Mouse (Mus musculus) neural tube, embryonic 13.5 days (tissue): ENCODE results near the gene Olfr149. TPM values are rescaled to one million over a fixed set of nuclear protein-coding genes. Genes with fewer than 3 reads are reported as not detected.

Experiments used
- ATAC-seq: fragments of 200-750 bp; cut with Nextera tagmentation; 2 replicates; pipeline ENCODE4 v1.8.0; 2017; ENCODE audit warnings: low read depth, mild to moderate bottlenecking, moderate TSS enrichment, moderate library complexity
- H3K27ac ChIP-seq: fragments of 300-500 bp; sonication (generic); replicated peaks from 2 replicates; pipeline ENCODE4 v1.5.1; 2015; ENCODE audit warnings: moderate library complexity, mild to moderate bottlenecking, inconsistent platforms
- H3K27me3 ChIP-seq: fragments of 300-500 bp; sonication (generic); 2 replicates; pipeline ENCODE4 v1.6.1; 2015; ENCODE audit warnings: mild to moderate bottlenecking, inconsistent platforms
- H3K36me3 ChIP-seq: fragments of 300-500 bp; sonication (generic); 2 replicates; pipeline ENCODE4 v1.6.1; 2015; ENCODE audit warnings: mild to moderate bottlenecking, inconsistent platforms
- H3K4me1 ChIP-seq: fragments of 300-500 bp; sonication (generic); replicated peaks from 2 replicates; pipeline ENCODE4 v1.6.1; 2015; ENCODE audit warnings: inconsistent platforms
- H3K4me2 ChIP-seq: fragments of 300-500 bp; sonication (generic); 2 replicates; pipeline ENCODE4 v1.6.1; 2015; ENCODE audit warnings: inconsistent platforms, mild to moderate bottlenecking, moderate library complexity
- H3K4me3 ChIP-seq: fragments of 300-500 bp; sonication (generic); 2 replicates; pipeline ENCODE4 v1.5.1; 2015; ENCODE audit warnings: mild to moderate bottlenecking, inconsistent platforms
- H3K9ac ChIP-seq: fragments of 300-500 bp; sonication (generic); 2 replicates; pipeline ENCODE4 v1.6.1; 2015; ENCODE audit warnings: moderate library complexity, mild to moderate bottlenecking, inconsistent platforms
- H3K9me3 ChIP-seq: fragments of 300-500 bp; sonication (generic); 2 replicates; pipeline ENCODE4 v1.6.1; 2016; ENCODE audit warnings: inconsistent platforms
- WGBS: fragments of 180-500 bp; shearing (Covaris S2); methylation state at CpG from one replicate; pipeline ENCODE4 v1.1.7; 2015; 5-methylcytosine and 5-hydroxymethylcytosine counted together
- polyA plus RNA-seq: library from polyadenylated mRNA; unstranded; fragments of >200 nt; fragmentation: Nextera tagmentation; extraction: Ambion mirVana; gene quantifications from 2 replicates; pipeline ENCODE4 v1.2.1, GENCODE M21; 2015

The Olfr149 gene
- polyA plus RNA-seq, 1 experiment from 2014 or later = not detected

- Histone ChIP-seq H3K4me3 (no peak overlapping the region), H3K9ac (no peak overlapping the region), H3K27me3 (no peaks in the 10 kb centered on the region), H3K4me1 (no peaks in the 10 kb centered on the region), H3K36me3 (no peaks in the 10 kb centered on the region), H3K4me2 (no peak overlapping the region), H3K27ac (no peak overlapping the region), H3K9me3 (no peaks in the 10 kb centered on the region)
- 78% methylated on average over 6 of the region's 6 CpGs for WGBS
- ATAC-seq = no peak
These were observed 52.0 kb downstream of the Olfr149 start for GRCm38 (mm10) chr9:39654756-39655396.

Other genes starting within 250 kb of the Olfr149 start
- gene Olfr955, start 235.2 kb downstream of the Olfr149 start, polyA plus RNA-seq = not detected in 2 replicates
- not detected in 2 replicates for gene Olfr44, start 213.1 kb downstream of the Olfr149 start, polyA plus RNA-seq
- gene Olfr957, start 191.3 kb downstream of the Olfr149 start, polyA plus RNA-seq = not detected in 2 replicates
- gene Olfr958, start 153.1 kb downstream of the Olfr149 start, polyA plus RNA-seq = not detected in 2 replicates
- not detected in 2 replicates for gene Olfr959, start 131.5 kb downstream of the Olfr149 start, polyA plus RNA-seq
- gene AW551984, start 102.7 kb downstream of the Olfr149 start, polyA plus RNA-seq = 60.0 and 67.7 TPM in 2 replicates
- not detected in 2 replicates for gene Olfr148, start 96.5 kb downstream of the Olfr149 start, polyA plus RNA-seq
- not detected in 2 replicates for gene Olfr960, start 85.7 kb downstream of the Olfr149 start, polyA plus RNA-seq
- gene Olfr961, start 62.0 kb downstream of the Olfr149 start, polyA plus RNA-seq = not detected in 2 replicates
- gene Olfr963, start 39.9 kb downstream of the Olfr149 start, polyA plus RNA-seq = not detected in 2 replicates
- not detected in 2 replicates for gene Olfr965, start 4.2 kb upstream of the Olfr149 start, polyA plus RNA-seq
- gene Olfr150, start 23.9 kb upstream of the Olfr149 start, polyA plus RNA-seq = not detected in 2 replicates
- gene Olfr967, start 39.1 kb upstream of the Olfr149 start, polyA plus RNA-seq = not detected in 2 replicates
- not detected in 2 replicates for gene Olfr968, start 76.1 kb upstream of the Olfr149 start, polyA plus RNA-seq
- gene Olfr969, start 83.8 kb upstream of the Olfr149 start, polyA plus RNA-seq = not detected in 2 replicates
- not detected in 2 replicates for gene Olfr970, start 101.7 kb upstream of the Olfr149 start, polyA plus RNA-seq
- not detected in 2 replicates for gene Olfr971, start 129.8 kb upstream of the Olfr149 start, polyA plus RNA-seq
- gene Olfr972, start 159.3 kb upstream of the Olfr149 start, polyA plus RNA-seq = not detected in 2 replicates
- not detected in 2 replicates for gene Olfr229, start 200.2 kb upstream of the Olfr149 start, polyA plus RNA-seq
- gene Olfr974, start 230.4 kb upstream of the Olfr149 start, polyA plus RNA-seq = not detected in 2 replicates
- gene Olfr975, start 244.9 kb upstream of the Olfr149 start, polyA plus RNA-seq = not detected in 2 replicates